Mouse (Mus musculus) cerebellum, postnatal 10 days (tissue): ENCODE measurements at regions not wholly inside any gene's neighbourhood (a gene's known extent, or its start where the extent isn't known, plus 50 kb on each side); places are given as distances from the start of the nearest gene placed in this dataset.
A peak's percentile ranks its signal among the peaks of the same experiment; 100 is the strongest.

Experiments
- DNase-seq, 2 experiments: peaks; one replicate each; pipeline ENCODE4 v3.0.0; 2021; ENCODE audit warnings: mixed read lengths in 2 of 2

DNA sequence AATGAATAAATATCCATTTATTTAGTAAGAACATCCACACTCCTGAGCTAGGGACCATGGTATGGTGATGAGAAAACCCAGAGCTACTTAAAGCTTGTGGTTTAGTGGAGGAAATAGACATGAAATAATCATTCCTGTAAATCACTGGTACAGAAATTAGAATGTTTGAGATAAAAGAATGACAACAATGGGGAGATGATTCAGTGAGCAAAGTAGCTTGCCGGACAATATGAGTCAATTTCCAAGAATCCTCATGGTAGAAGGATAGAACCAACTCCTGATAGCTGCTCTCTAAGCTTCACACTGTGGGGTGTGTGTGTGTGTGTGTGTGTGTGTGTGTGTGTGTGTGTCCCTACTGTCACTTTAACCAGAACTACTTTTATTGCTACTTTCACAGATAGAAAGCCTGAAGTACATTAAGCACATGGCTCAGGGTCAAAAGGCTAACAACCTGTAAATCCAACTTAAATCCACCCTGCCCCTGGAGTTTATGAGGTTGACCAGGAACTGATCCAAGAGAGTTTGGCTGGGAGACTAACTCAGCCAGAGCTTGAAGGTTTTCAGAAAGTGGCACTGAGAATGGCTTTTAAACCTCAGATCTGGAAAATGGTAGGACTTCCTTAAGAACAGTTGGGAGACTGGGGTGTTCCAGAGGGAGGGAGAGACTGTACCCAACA, 336.9 kb upstream of the Gcfc2 start:
- no peak for DNase-seq

DNA sequence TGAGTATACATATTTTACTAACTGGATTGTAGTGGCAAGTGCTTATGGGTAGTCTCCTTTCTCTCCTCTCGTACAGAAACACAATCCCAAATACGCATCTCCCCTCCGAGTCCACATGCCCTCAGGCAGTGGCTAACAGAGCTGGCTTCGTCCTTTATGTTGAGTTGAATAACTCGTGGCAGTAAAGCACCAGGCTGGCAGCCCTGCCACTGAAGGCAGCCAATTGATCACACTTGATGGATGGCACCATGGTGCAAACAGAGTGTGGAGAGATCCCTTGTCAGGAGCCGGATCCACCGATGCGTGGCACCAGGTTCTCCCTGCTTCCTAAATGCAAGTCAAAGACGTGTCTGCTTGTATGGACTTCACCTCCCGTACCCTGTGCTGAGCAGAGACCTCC, 333.7 kb upstream of the Gcfc2 start:
- peak; percentile 70 to 83 for DNase-seq

GRCm38 (mm10) chr6:81595926-81596325, 327.5 kb upstream of the Gcfc2 start:
- no peak for DNase-seq

GRCm38 (mm10) chr6:81608637-81609036, 314.8 kb upstream of the Gcfc2 start:
- DNase-seq, result peak; percentile 7

DNA sequence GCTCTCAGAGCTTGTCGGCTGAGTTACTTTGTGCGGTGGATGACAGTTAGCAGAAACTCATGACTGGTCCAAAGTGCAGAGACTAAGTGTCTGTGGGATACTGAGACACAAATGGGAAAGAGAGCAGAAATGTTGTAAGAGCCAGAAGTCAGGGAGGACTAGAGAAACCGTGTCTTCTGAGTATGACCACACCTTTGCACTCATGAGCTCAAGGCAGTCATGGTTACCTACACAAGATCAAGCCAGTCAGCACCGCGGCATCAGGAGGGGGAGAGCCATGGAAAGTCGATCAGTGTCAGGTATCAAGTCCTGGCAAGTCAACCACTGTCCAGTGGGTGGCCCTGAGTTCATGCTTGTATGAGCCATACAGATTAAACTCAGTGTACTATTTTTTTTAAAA, 311.5 kb upstream of the Gcfc2 start:
- no peak for DNase-seq

GRCm38 (mm10) chr6:81618018-81618417, 305.5 kb upstream of the Gcfc2 start:
- no peak for DNase-seq

- DNase-seq, result no peak
Measured at GRCm38 (mm10) chr6:81621028-81621427, 302.4 kb upstream of the Gcfc2 start.

DNA sequence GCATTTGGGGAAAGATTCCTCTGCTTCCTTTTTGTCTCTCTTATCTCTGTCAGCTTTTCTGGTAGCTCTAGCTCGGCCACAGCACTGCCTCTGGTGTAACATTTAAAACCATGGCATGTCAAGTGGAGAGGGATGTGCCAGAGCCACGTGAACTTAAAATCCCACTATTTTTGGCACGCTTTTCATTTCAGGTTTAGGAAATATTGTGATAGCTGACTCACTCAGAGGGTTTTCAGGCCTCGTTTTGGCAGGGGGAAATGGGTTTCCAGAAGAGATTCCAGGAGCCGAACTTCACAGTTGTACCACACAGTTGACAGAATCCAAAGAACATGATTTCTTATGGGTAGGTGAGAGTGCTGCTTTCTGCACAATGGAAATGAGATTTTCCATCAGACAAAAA, 300.8 kb upstream of the Gcfc2 start:
- no peak for DNase-seq

GRCm38 (mm10) chr6:81625016-81625415, 298.5 kb upstream of the Gcfc2 start:
- DNase-seq, result no peak

GRCm38 (mm10) chr6:81633586-81633985, 289.9 kb upstream of the Gcfc2 start:
- no peak for DNase-seq

- DNase-seq, result no peak
Measured at GRCm38 (mm10) chr6:81647615-81648375, 275.7 kb upstream of the Gcfc2 start.

- no peak for DNase-seq
Measured at GRCm38 (mm10) chr6:81651856-81652255, 271.6 kb upstream of the Gcfc2 start.

DNA sequence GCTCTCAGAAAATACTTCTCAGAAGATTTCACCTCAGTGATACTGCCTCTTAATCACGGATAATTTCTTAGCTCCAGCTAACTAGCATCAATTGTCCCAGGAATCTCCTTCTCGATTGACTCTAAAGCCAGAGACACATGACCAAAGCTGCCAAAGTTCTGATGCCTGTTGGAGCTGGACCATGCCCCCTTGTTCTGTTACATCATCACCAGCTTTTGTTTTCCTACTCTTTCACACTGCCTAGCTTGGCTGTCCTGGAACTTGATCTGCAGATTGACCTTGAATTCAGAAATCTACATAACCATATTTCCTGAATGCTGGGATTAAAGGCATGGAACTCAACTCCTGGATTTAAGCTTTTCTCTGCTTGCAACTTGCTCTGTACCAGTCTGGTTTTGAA, 268.3 kb upstream of the Gcfc2 start:
- DNase-seq, result no peak

- DNase-seq, result peak; percentile 41 to 45
Measured at GRCm38 (mm10) chr6:81660478-81661395, 262.7 kb upstream of the Gcfc2 start.

- no peak for DNase-seq
Measured at GRCm38 (mm10) chr6:81668944-81669343, 254.5 kb upstream of the Gcfc2 start.

DNA sequence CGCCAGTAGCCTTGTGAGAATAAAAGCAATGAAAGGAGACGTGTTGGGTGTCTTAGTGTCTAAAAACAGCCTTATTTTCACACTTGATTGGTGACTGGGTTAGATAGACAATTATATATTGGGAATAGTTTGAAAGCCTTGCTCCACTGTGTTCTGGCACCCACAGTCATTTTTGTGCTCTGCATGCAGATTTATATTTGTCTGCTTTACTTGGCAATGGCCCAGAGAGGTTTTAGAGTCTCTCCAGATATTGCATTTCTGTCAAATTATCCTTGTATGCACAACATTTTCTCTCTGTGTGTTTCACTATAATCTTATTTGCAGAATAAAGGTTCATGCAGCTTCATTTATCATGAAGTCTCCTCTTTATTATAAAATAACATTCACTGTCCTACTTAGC, 250.2 kb upstream of the Gcfc2 start:
- no peak for DNase-seq

- DNase-seq, result no peak
Measured at GRCm38 (mm10) chr6:81697284-81697683, 226.2 kb upstream of the Gcfc2 start.

GRCm38 (mm10) chr6:81698173-81698572, 225.3 kb upstream of the Gcfc2 start:
- DNase-seq, result no peak

- peak; percentile 31 to 63 for DNase-seq
Measured at GRCm38 (mm10) chr6:81714867-81715266, 208.6 kb upstream of the Gcfc2 start.

- DNase-seq, result no peak
Measured at GRCm38 (mm10) chr6:81716371-81716770, 207.1 kb upstream of the Gcfc2 start.

DNA sequence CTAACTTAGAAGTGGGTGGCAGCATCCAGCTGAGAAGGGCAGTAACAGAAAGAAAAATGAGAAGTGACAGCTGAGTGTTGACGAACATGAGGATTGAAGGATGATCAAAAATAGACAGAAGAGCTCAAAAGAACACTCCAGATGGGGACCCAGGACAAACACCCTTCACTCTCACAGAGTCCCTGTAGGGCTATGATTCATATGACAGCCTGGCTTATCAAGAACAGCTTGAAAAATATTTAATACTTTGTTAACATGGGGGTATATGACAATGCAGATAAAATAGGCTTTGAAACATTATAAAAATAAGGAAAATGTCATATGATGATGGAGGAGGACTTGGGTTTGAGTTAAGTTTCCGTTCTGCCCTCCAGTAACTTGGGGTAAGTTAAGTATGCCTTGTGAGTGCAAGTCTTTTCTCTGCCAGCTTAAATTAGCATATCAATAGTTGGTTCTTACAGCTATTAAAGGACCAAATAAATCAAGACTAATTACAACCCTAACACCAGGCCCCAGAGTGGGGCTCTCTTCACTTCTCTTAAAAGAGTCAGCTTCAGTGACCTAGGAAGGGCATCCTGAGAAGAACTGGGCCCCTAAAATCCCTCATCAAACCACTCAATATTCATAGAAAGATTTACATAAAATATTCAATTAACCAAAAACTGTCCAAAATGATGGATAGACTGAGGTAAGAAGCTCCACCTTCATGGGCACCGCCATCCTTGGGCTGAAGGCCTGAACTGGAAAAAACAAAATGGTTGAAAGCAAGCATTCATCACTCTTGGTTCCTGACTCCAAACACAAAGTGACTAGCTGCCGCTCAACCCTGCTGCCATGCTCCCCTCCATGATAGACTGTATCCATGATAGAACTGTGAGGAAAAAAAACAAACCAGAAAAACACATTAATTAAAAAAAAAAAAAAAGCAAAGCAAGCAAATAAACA, 198.6 kb upstream of the Gcfc2 start:
- DNase-seq, result no peak

DNA sequence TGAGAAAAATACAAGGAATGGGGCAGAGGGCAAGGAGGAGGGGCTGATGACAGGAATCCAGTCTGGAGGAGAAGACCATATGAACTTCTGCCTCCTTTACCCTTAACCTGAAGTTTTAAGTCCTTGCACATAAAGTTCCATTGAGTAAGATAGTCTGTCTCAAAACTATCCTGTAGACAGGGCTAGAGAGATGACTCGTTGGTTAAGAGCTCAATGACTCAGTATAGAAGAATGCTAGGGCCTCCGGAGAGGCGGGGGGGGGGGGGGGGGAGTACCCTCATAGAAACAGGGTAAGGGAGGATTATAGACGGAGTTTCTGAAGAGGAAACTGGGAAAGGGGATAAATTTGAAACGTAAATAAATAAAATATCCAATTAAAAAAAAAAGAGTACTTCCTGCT, 191.8 kb upstream of the Gcfc2 start:
- no peak for DNase-seq
